Mouse (Mus musculus) hindbrain, embryonic 11.5 days (tissue): ENCODE data around the gene Lst1. TPM values are rescaled to one million over a fixed set of nuclear protein-coding genes. Genes with fewer than 3 reads are reported as not detected.
A peak's percentile ranks its signal among the peaks of the same experiment; 100 is the strongest.

Source experiments
- ATAC-seq: fragments of 200-750 bp; cut with Nextera tagmentation; 2 replicates; pipeline ENCODE4 v1.8.0; 2017; ENCODE audit warnings: mild to moderate bottlenecking, moderate TSS enrichment, moderate library complexity; ENCODE audit not compliant: low FRiP score
- DNase-seq: peaks from one replicate; pipeline ENCODE4 v3.0.0-alpha.2; 2015; ENCODE audit warnings: low spot score
- H3K27ac ChIP-seq: fragments of 300-500 bp; sonication (generic); 2 replicates; pipeline ENCODE4 v1.5.1; 2014; ENCODE audit warnings: mild to moderate bottlenecking, low read depth, low read length
- H3K27me3 ChIP-seq: fragments of 300-500 bp; sonication (generic); 2 replicates; pipeline ENCODE4 v1.6.1; 2014; ENCODE audit warnings: mild to moderate bottlenecking, low read length, moderate library complexity, mixed read lengths; ENCODE audit not compliant: control insufficient read depth, insufficient read depth
- H3K36me3 ChIP-seq: fragments of 300-500 bp; sonication (generic); 2 replicates; pipeline ENCODE4 v1.6.1; 2014; ENCODE audit warnings: mild to moderate bottlenecking, low read length, moderate library complexity, mixed read lengths; ENCODE audit not compliant: control insufficient read depth, insufficient read depth
- H3K4me1 ChIP-seq: fragments of 300-500 bp; sonication (generic); replicated peaks from 2 replicates; pipeline ENCODE4 v1.6.1; 2014; ENCODE audit warnings: low read length, mixed read lengths; ENCODE audit not compliant: control insufficient read depth, insufficient read depth
- H3K4me2 ChIP-seq: fragments of 300-500 bp; sonication (generic); replicated peaks from 2 replicates; pipeline ENCODE4 v1.6.1; 2014; ENCODE audit warnings: mild to moderate bottlenecking, low read depth, low read length
- H3K4me3 ChIP-seq: fragments of 300-500 bp; sonication (generic); 2 replicates; pipeline ENCODE4 v1.5.1; 2014; ENCODE audit warnings: low read depth, low read length
- H3K9ac ChIP-seq: fragments of 300-500 bp; sonication (generic); 2 replicates; pipeline ENCODE4 v1.6.1; 2014; ENCODE audit warnings: low read depth, low read length
- H3K9me3 ChIP-seq: fragments of 300-500 bp; sonication (generic); 2 replicates; pipeline ENCODE4 v1.6.1; 2016; ENCODE audit warnings: low read length; ENCODE audit not compliant: control insufficient read depth
- WGBS: fragments of 180-500 bp; shearing (Covaris S2); extraction: QIAGEN DNeasy Blood & Tissue Kit; methylation state at CpG from one replicate; pipeline ENCODE4 v1.1.7; 2014; 5-methylcytosine and 5-hydroxymethylcytosine counted together
- polyA plus RNA-seq: library from polyadenylated mRNA; unstranded; fragments of >200 nt; fragmentation: Nextera tagmentation; extraction: Ambion mirVana; gene quantifications from 2 replicates; pipeline ENCODE4 v1.2.1, GENCODE M21; 2014

Gene Lst1
- polyA plus RNA-seq, 1 experiment from 2014 or later, result 9.8 TPM

GRCm38 (mm10) chr17:35193881-35194843 is 5.9 kb upstream of the Lst1 start, which contains the start of gene Ltb:
TSS of gene Ltb (plus strand) at chr17:35194439.
- peaks cover 28% of the 10 kb centered on the region for H3K27me3 ChIP-seq
- peaks cover 2% of the 10 kb centered on the region; the same call in 1 of the 2 replicates for H3K4me1 ChIP-seq
- H3K4me2 ChIP-seq, result peak within 1 kb of the TSS; percentile 59; the same call in 1 of the 2 replicates
- ATAC-seq, result no peak
- H3K9ac ChIP-seq, result no peak within 1 kb of the TSS
- no peaks in the 10 kb centered on the region for H3K36me3 ChIP-seq
- peak; percentile 11 for DNase-seq
- H3K27ac ChIP-seq, result no peak within 1 kb of the TSS
- no peak within 1 kb of the TSS for H3K4me3 ChIP-seq
- no peaks in the 10 kb centered on the region for H3K9me3 ChIP-seq
- WGBS, result 58% methylated on average over 23 of the region's 28 CpGs

- Histone ChIP-seq H3K4me3 (no peak overlapping the region), H3K36me3 (no peaks in the 10 kb centered on the region), H3K9me3 (no peaks in the 10 kb centered on the region), H3K27me3 (peaks cover 24% of the 10 kb centered on the region), H3K9ac (no peak overlapping the region), H3K4me1 (peaks cover 2% of the 10 kb centered on the region; the same call in 1 of the 2 replicates), H3K27ac (no peak overlapping the region), H3K4me2 (no peak overlapping the region)
- ATAC-seq (no peak), DNase-seq (no peak)
- 85% methylated on average over 5 of the region's 5 CpGs for WGBS
These were observed 4.7 kb upstream of the Lst1 start for GRCm38 (mm10) chr17:35192924-35193323.

GRCm38 (mm10) chr17:35191723-35192122 is 3.5 kb upstream of the Lst1 start:
- ATAC-seq, result no peak
- Histone ChIP-seq H3K36me3 (no peaks in the 10 kb centered on the region), H3K27me3 (peaks cover 24% of the 10 kb centered on the region), H3K9me3 (no peaks in the 10 kb centered on the region), H3K4me1 (peaks cover 2% of the 10 kb centered on the region; the same call in 1 of the 2 replicates), H3K27ac (no peak overlapping the region), H3K4me2 (no peak overlapping the region), H3K4me3 (no peak overlapping the region), H3K9ac (no peak overlapping the region)
- no peak for DNase-seq
- 64% methylated on average over 2 of the region's 2 CpGs for WGBS

GRCm38 (mm10) chr17:35190096-35190495 is 1.9 kb upstream of the Lst1 start:
- 68% methylated on average over 4 of the region's 4 CpGs for WGBS
- H3K9ac ChIP-seq, result no peak overlapping the region

GRCm38 (mm10) chr17:35189186-35189585 is 947 bp upstream of the Lst1 start:
- Histone ChIP-seq H3K9me3 (no peaks in the 10 kb centered on the region), H3K9ac (no peak overlapping the region), H3K4me2 (no peak overlapping the region), H3K36me3 (no peaks in the 10 kb centered on the region), H3K4me3 (no peak overlapping the region), H3K27me3 (peaks cover 2% of the 10 kb centered on the region), H3K27ac (no peak overlapping the region), H3K4me1 (no peaks in the 10 kb centered on the region)
- 75% methylated on average over 1 of the region's 1 CpGs for WGBS
- no peak for DNase-seq
- no peak for ATAC-seq

More at GRCm38 (mm10) chr17:35190096-35190495, 1.9 kb upstream of the Lst1 start:
- H3K4me2 ChIP-seq, result no peak overlapping the region
- no peaks in the 10 kb centered on the region for H3K36me3 ChIP-seq
- no peak overlapping the region for H3K4me3 ChIP-seq
- peaks cover 9% of the 10 kb centered on the region for H3K27me3 ChIP-seq
- no peak for ATAC-seq
- no peak overlapping the region for H3K27ac ChIP-seq
- no peaks in the 10 kb centered on the region for H3K9me3 ChIP-seq
- H3K4me1 ChIP-seq, result no peaks in the 10 kb centered on the region
- no peak for DNase-seq

- no peaks in the 10 kb centered on the region for H3K4me1 ChIP-seq
- no peak for ATAC-seq
- DNase-seq, result no peak
- no peaks in the 10 kb centered on the region for H3K9me3 ChIP-seq
- H3K9ac ChIP-seq, result no peak overlapping the region
- H3K4me2 ChIP-seq, result no peak overlapping the region
- no peak overlapping the region for H3K27ac ChIP-seq
- H3K4me3 ChIP-seq, result no peak overlapping the region
- no peaks in the 10 kb centered on the region for H3K27me3 ChIP-seq
- 81% methylated on average over 4 of the region's 4 CpGs for WGBS
- H3K36me3 ChIP-seq, result no peaks in the 10 kb centered on the region
These were observed 894 bp downstream of the Lst1 start for GRCm38 (mm10) chr17:35187345-35187744.

- Histone ChIP-seq H3K4me3 (peak overlapping the region; percentile 25; the same call in 1 of the 2 replicates), H3K27me3 (no peaks in the 10 kb centered on the region), H3K9me3 (no peaks in the 10 kb centered on the region), H3K9ac (0 out of 2 replicates have a peak overlapping the region, but pooled peaks have one; percentile 19), H3K4me2 (peak overlapping the region; percentile 28), H3K4me1 (no peaks in the 10 kb centered on the region), H3K27ac (no peak overlapping the region), H3K36me3 (no peaks in the 10 kb centered on the region)
- 0% methylated on average over 4 of the region's 4 CpGs for WGBS
- DNase-seq, result peak; percentile 44
- ATAC-seq, result no peak
These were observed 1.6 kb downstream of the Lst1 start for GRCm38 (mm10) chr17:35186681-35187080.

GRCm38 (mm10) chr17:35185639-35186611 is 2.3 kb downstream of the Lst1 start:
- no peaks in the 10 kb centered on the region for H3K27me3 ChIP-seq
- no peaks in the 10 kb centered on the region for H3K36me3 ChIP-seq
- peak overlapping the region; percentile 25 for H3K4me3 ChIP-seq
- WGBS, result 2% methylated on average over 17 of the region's 18 CpGs
- H3K4me2 ChIP-seq, result peak overlapping the region; percentile 28
- 0 out of 2 replicates have a peak overlapping the region, but pooled peaks have one; percentile 36 for H3K27ac ChIP-seq
- ATAC-seq (peak; percentile 45; the same call in 1 of the 2 replicates), DNase-seq (peak; percentile 83)
- peak overlapping the region; percentile 21 for H3K9ac ChIP-seq
- no peaks in the 10 kb centered on the region for H3K4me1 ChIP-seq
- no peaks in the 10 kb centered on the region for H3K9me3 ChIP-seq
